ENCODE assay signal across 24 mouse cellular contexts in genomic region chr13:56501866-56502420, GRCm38 (mm10). TPM values are rescaled to one million over a fixed set of nuclear protein-coding genes. Genes with fewer than 3 reads are reported as not detected.
A peak's percentile ranks its signal among the peaks of the same experiment; 100 is the strongest.
DNase-seq lines count a peak whose midpoint lies in the region; ATAC-seq and TF ChIP-seq lines count a peak whose summit lies in the region.
"Had no signal": no experiment of that assay in that cellular context is flagged by ENCODE, and none has a peak within 500 bp of the region (broad histone marks: within the 10 kb centered on the region; RNA-seq: fewer than 3 reads in every experiment).

No protein-coding gene starts in this region.

- no peak overlapping the region for H3K9ac ChIP-seq in heart, embryonic 11.5 days (ENCODE audit: low read depth, low read length)
- H3K9ac ChIP-seq in CH12.LX (ENCODE audit: insufficient read depth, low read depth), result no peak overlapping the region
- H3K9ac ChIP-seq: embryonic facial prominence, embryonic 13.5 days; forebrain, embryonic 13.5 days; heart, embryonic 15.5 days; hindbrain, embryonic 13.5 days had no signal

- no peak overlapping the region for H3K4me2 ChIP-seq in heart, embryonic 11.5 days
- H3K4me2 ChIP-seq in CH12.LX (ENCODE audit: insufficient read depth, low read depth, poor library complexity, severe bottlenecking), result no peak overlapping the region
- H3K4me2 ChIP-seq: embryonic facial prominence, embryonic 13.5 days; forebrain, embryonic 13.5 days; heart, embryonic 15.5 days; hindbrain, embryonic 13.5 days had no signal

- no peaks in the 10 kb centered on the region for H3K9me3 ChIP-seq in heart, embryonic 11.5 days (replicated peaks; ENCODE audit: control insufficient read depth, low read length)
- H3K9me3 ChIP-seq in CH12.LX (replicated peaks; ENCODE audit: low read length), result peaks cover 2% of the 10 kb centered on the region
- H3K9me3 ChIP-seq: forebrain, embryonic 13.5 days; heart, embryonic 10.5 days; heart, embryonic 15.5 days; hindbrain, embryonic 13.5 days had no signal

- H3K27ac ChIP-seq in heart, embryonic 11.5 days (ENCODE audit: low read depth, low read length), result no peak overlapping the region
- no peak overlapping the region for H3K27ac ChIP-seq in CH12.LX (ENCODE audit: insufficient read depth, low read depth)
- H3K27ac ChIP-seq: embryonic facial prominence, embryonic 13.5 days; forebrain, embryonic 13.5 days; gastrocnemius, adult 2 months; heart, embryonic 10.5 days; heart, embryonic 15.5 days; hindbrain, embryonic 13.5 days; hindbrain, postnatal 0 days had no signal

- no peak for TF ChIP-seq EP300 in CH12.LX (IDR thresholded peaks at IDR 0.05; ENCODE audit: low read length)

- H3K36me3 ChIP-seq in heart, embryonic 11.5 days (ENCODE audit: control insufficient read depth, insufficient read depth, low read length), result no peaks in the 10 kb centered on the region
- H3K36me3 ChIP-seq in CH12.LX (replicated peaks in 1 of 2; ENCODE audit: control insufficient read depth in 1 of 2, insufficient read depth in 1 of 2, low read length in 1 of 2), result no peaks in the 10 kb centered on the region
- H3K36me3 ChIP-seq: embryonic facial prominence, embryonic 13.5 days; heart, embryonic 10.5 days; heart, embryonic 15.5 days; hindbrain, embryonic 13.5 days had no signal

- no peak for TF ChIP-seq CTCF in CH12.LX (conservative IDR thresholded peaks at IDR 0.05 in 1 of 2, IDR thresholded peaks at IDR 0.05 in 1 of 2; ENCODE audit: low read depth in 2 of 2, low read length in 2 of 2)

- no peak for ATAC-seq in heart, embryonic 11.5 days (replicated peaks; ENCODE audit: insufficient number of reproducible peaks, low FRiP score, low TSS enrichment)
- peak; percentile 50; the same call in 1 of the 2 replicates for ATAC-seq in megakaryocyte progenitor cell, adult 5-6 weeks (replicated peaks; ENCODE audit: poor library complexity)
- ATAC-seq: forebrain, embryonic 13.5 days; hindbrain, postnatal 0 days had no signal

- no peaks in the 10 kb centered on the region for H3K4me1 ChIP-seq in heart, embryonic 11.5 days (ENCODE audit: control insufficient read depth, insufficient read depth, low read length)
- H3K4me1 ChIP-seq in CH12.LX (ENCODE audit: control insufficient read depth in 1 of 2, insufficient read depth in 2 of 2), result no peaks in the 10 kb centered on the region
- H3K4me1 ChIP-seq: embryonic facial prominence, embryonic 13.5 days; forebrain, embryonic 13.5 days; heart, embryonic 10.5 days; heart, embryonic 15.5 days; hindbrain, embryonic 13.5 days had no signal

- dilution Hi-C loops in CH12.LX (cut with MboI; ENCODE audit: extremely low pct_ligation_motif_present, extremely low pct_unique_long_range_greater_than_20kb, low sequenced_read_pairs), result no loop called here

- no peak for TF ChIP-seq POLR2A in CH12.LX (IDR thresholded peaks at IDR 0.05; ENCODE audit: low read depth, low read length)

- no peaks in the 10 kb centered on the region for H3K79me2 ChIP-seq in CH12.LX (replicated peaks; ENCODE audit: control insufficient read depth, extremely low read depth, insufficient read depth, poor library complexity, severe bottlenecking)

- H3K27me3 ChIP-seq in heart, embryonic 11.5 days (ENCODE audit: control insufficient read depth, insufficient read depth, low read length), result no peaks in the 10 kb centered on the region
- H3K27me3 ChIP-seq in CH12.LX (replicated peaks), result peaks cover 65% of the 10 kb centered on the region
- H3K27me3 ChIP-seq: embryonic facial prominence, embryonic 13.5 days; forebrain, embryonic 13.5 days; heart, embryonic 15.5 days; hindbrain, embryonic 13.5 days had no signal

- in situ Hi-C loops in CH12.LX (cut with MboI; ENCODE audit: low pct_ligation_motif_present, low pct_unique_long_range_greater_than_20kb, low sequenced_read_pairs), result no loop called here

- no peak for TF ChIP-seq RAD21 in CH12.LX (IDR thresholded peaks at IDR 0.05; ENCODE audit: low read depth, low read length)

- DNase-seq in cerebellum, adult 9-10 months, result peak; percentile 54
- no peak for DNase-seq in cerebellum, adult 11-12 months
- DNase-seq in heart, adult 11 months, result peak; percentile 70
- DNase-seq in CH12.LX (ENCODE audit: extremely low read depth), result no peak
- DNase-seq in spleen, postnatal 4 days (ENCODE audit: low spot score in 2 of 2), result no peak
- DNase-seq: adrenal gland, adult 2 months; adrenal gland, postnatal 25 days; gastrocnemius, adult 2 months; gastrocnemius, postnatal 25 days; heart, postnatal 14 days; kidney, adult 18-20 months had no signal

- H3K4me3 ChIP-seq in heart, embryonic 11.5 days (ENCODE audit: low read depth, low read length), result no peak overlapping the region
- no peak overlapping the region for H3K4me3 ChIP-seq in CH12.LX (replicated peaks in 1 of 3; ENCODE audit: low read depth in 2 of 3, low read length in 2 of 3, poor library complexity in 1 of 3)
- H3K4me3 ChIP-seq: embryonic facial prominence, embryonic 13.5 days; forebrain, embryonic 13.5 days; gastrocnemius, adult 2 months; heart, embryonic 10.5 days; heart, embryonic 15.5 days; hindbrain, embryonic 13.5 days had no signal

- 54% methylated on average over 6 of the region's 6 CpGs for WGBS in heart, embryonic 11.5 days (ENCODE audit: insufficient replicate concordance)

TF ChIP-seq in CH12.LX, 34 proteins besides CTCF, POLR2A, EP300 and RAD21:
- TF ChIP-seq CHD1 (IDR thresholded peaks at IDR 0.05; ENCODE audit: low read depth, low read length) (no peak), BHLHE40 (IDR thresholded peaks at IDR 0.05; ENCODE audit: low read depth, low read length) (peak; percentile 33; the same call in 1 of the 2 replicates)

RNA-seq across cellular contexts. Expression of gene Il9, which starts 19.9 kb away (rescaled TPM):
- not detected in 2 replicates for polyA plus RNA-seq in heart, embryonic 11.5 days (2014; fragmentation: Nextera tagmentation; extraction: Ambion mirVana)
- total RNA-seq in CH12.LX (2012; rRNA removed) (not detected in 2 replicates), CH12.LX (2014; rRNA removed) (not detected in 2 replicates)
- polyA plus RNA-seq in CH12.LX (2012; ENCODE audit: insufficient read length, low read depth), result not detected in 2 replicates
- total RNA-seq in megakaryocyte progenitor cell, adult 5-6 weeks (2015), result not detected in 2 replicates
- not detected in 2 replicates for total RNA-seq in megakaryocyte progenitor cell, adult 5-6 weeks (2017)
- total RNA-seq: adrenal gland, adult 2 months; adrenal gland, postnatal 25 days; ES-E14; gastrocnemius, adult 2 months; gastrocnemius, postnatal 25 days; heart, adult 18-20 months; heart, postnatal 14 days; hematopoietic stem cell, adult 5-6 weeks; hindbrain, postnatal 0 days had no signal
- polyA plus RNA-seq: adrenal gland, adult 2 months; cerebellum, adult 2 months; embryonic facial prominence, embryonic 13.5 days; forebrain, embryonic 13.5 days; heart, embryonic 10.5 days; heart, embryonic 15.5 days; hindbrain, embryonic 13.5 days; hindbrain, postnatal 0 days; intestine, embryonic 14.5 days had no signal

RNA-seq across cellular contexts. Expression of gene Fbxl21, which starts 20.3 kb away (rescaled TPM):
- 1.2 and 1.9 TPM in 2 replicates for polyA plus RNA-seq in heart, embryonic 11.5 days (2014; fragmentation: Nextera tagmentation; extraction: Ambion mirVana)
- total RNA-seq in CH12.LX (2012; rRNA removed), result not detected in 2 replicates
- total RNA-seq in CH12.LX (2014; rRNA removed), result not detected in 2 replicates
- not detected in 2 replicates for polyA plus RNA-seq in CH12.LX (2012; ENCODE audit: insufficient read length, low read depth)
- total RNA-seq in megakaryocyte progenitor cell, adult 5-6 weeks (2015), result 0.67 and 0.95 TPM in 2 replicates
- total RNA-seq in megakaryocyte progenitor cell, adult 5-6 weeks (2017), result not detected in 2 replicates
- total RNA-seq: gastrocnemius, adult 2 months had no signal

RNA-seq across cellular contexts. Expression of gene Lect2, which starts 46.4 kb away (rescaled TPM):
- 0.37 and 1.1 TPM in 2 replicates for polyA plus RNA-seq in heart, embryonic 11.5 days (2014; fragmentation: Nextera tagmentation; extraction: Ambion mirVana)
- total RNA-seq in CH12.LX (2012; rRNA removed), result not detected in 2 replicates
- not detected in 2 replicates for total RNA-seq in CH12.LX (2014; rRNA removed)
- polyA plus RNA-seq in CH12.LX (2012; ENCODE audit: insufficient read length, low read depth), result not detected in 2 replicates
- total RNA-seq in megakaryocyte progenitor cell, adult 5-6 weeks (2015), result not detected in 2 replicates
- not detected in 2 replicates for total RNA-seq in megakaryocyte progenitor cell, adult 5-6 weeks (2017)
- total RNA-seq: ES-E14; gastrocnemius, adult 2 months; gastrocnemius, postnatal 25 days; heart, adult 18-20 months; heart, postnatal 14 days; hematopoietic stem cell, adult 5-6 weeks; hindbrain, postnatal 0 days had no signal
- polyA plus RNA-seq: adrenal gland, adult 2 months; cerebellum, adult 2 months; embryonic facial prominence, embryonic 13.5 days; forebrain, embryonic 13.5 days; heart, embryonic 15.5 days; hindbrain, embryonic 13.5 days; hindbrain, postnatal 0 days had no signal

Comparison
In these comparisons a context has a peak if more than half of its experiments do, and no peak if none do; other contexts are left out.
1. DNase-seq: peak in cerebellum, adult 9-10 months (single experiment) and heart, adult 11 months (single experiment); none in cerebellum, adult 11-12 months (single experiment), CH12.LX (single experiment) and spleen, postnatal 4 days (0 of 2).